ENCODE assay signal across 1 mouse cellular context in genomic region chr1:162740401-162740835, GRCm38 (mm10).
A peak's percentile ranks its signal among the peaks of the same experiment; 100 is the strongest.
TF ChIP-seq lines count a peak whose summit lies in the region.

Gene Prrc2c, minus strand, starts transcription at chr1:162740556.

TF ChIP-seq in MEL, 35 proteins besides CTCF, POLR2A, EP300 and RAD21 (continued from another document):
- peak; percentile 97 for TF ChIP-seq MAZ (IDR thresholded peaks at IDR 0.05; ENCODE audit: low read depth, low read length)
- TF ChIP-seq TBP (IDR thresholded peaks at IDR 0.05; ENCODE audit: low read depth, low read length), result peak; percentile 78
- TF ChIP-seq POLR2AphosphoS5 (IDR thresholded peaks at IDR 0.05; ENCODE audit: borderline replicate concordance, low read depth, low read length), result no peak
- TF ChIP-seq MAFK (IDR thresholded peaks at IDR 0.05; ENCODE audit: borderline replicate concordance, low read depth, low read length), result no peak
- TF ChIP-seq MEF2A (IDR thresholded peaks at IDR 0.05; ENCODE audit: extremely low read depth, insufficient replicate concordance, low read depth, low read length, poor library complexity, severe bottlenecking), result no peak
